Mouse (Mus musculus): ENCODE data around the gene Dcakd. TPM values are rescaled to one million over a fixed set of nuclear protein-coding genes. Genes with fewer than 3 reads are reported as not detected.

The Dcakd gene
- total RNA-seq, 1 experiment: 43.7 TPM

- Histone ChIP-seq H3K36me3 (ENCODE audit: control insufficient read depth, insufficient read depth, low read length, poor library complexity, severe bottlenecking) (peaks cover 3% of the 10 kb centered on the region), H3K9me3 (ENCODE audit: control insufficient read depth, insufficient read depth, low read depth, low read length) (no peaks in the 10 kb centered on the region), H3K4me3 (ENCODE audit: insufficient read depth in 1 of 2, low read depth in 1 of 2, low read length in 2 of 2, poor library complexity in 1 of 2, severe bottlenecking in 1 of 2) (no peak overlapping the region), H3K27ac (ENCODE audit: insufficient read depth, low read depth, low read length, poor library complexity, severe bottlenecking) (no peak overlapping the region), H3K9ac (ENCODE audit: insufficient read depth, low read depth, low read length, poor library complexity, severe bottlenecking) (no peak overlapping the region; the same call in 1 of the 2 replicates), H3K4me1 (ENCODE audit: control insufficient read depth in 2 of 2, insufficient read depth in 2 of 2, low read length in 2 of 2, poor library complexity in 1 of 2) (peaks cover 0 to 3% of the 10 kb centered on the region in 2 experiments; a peak in 2 of 4 replicates)
- DNase-seq (ENCODE audit: low read depth, low spot score): no peak
- in situ Hi-C loops (cut with MboI; ENCODE audit: low sequenced_read_pairs in 2 of 2, unreplicated experiment in 2 of 2): no loop called here
- TF ChIP-seq HCFC1 (IDR thresholded peaks at IDR 0.05; ENCODE audit: borderline replicate concordance, insufficient read depth, low read length) (no peak), MAFK (IDR thresholded peaks at IDR 0.05; ENCODE audit: insufficient read depth, low read depth, low read length) (no peak), ZC3H11A (IDR thresholded peaks at IDR 0.05; ENCODE audit: borderline replicate concordance, low read depth, low read length) (no peak), CHD2 (IDR thresholded peaks at IDR 0.05; ENCODE audit: low read depth, low read length) (no peak), ZNF384 (IDR thresholded peaks at IDR 0.05; ENCODE audit: low read depth, low read length) (no peak)
Observed at GRCm38 (mm10) chr11:103026901-103027300, 1.2 kb downstream of the Dcakd start.

GRCm38 (mm10) chr11:103023974-103024373 lies 4.2 kb downstream of the Dcakd start:
- H3K27ac ChIP-seq (ENCODE audit: insufficient read depth, low read depth, low read length, poor library complexity, severe bottlenecking): no peak overlapping the region
- no peak for TF ChIP-seq HCFC1 (IDR thresholded peaks at IDR 0.05; ENCODE audit: borderline replicate concordance, insufficient read depth, low read length)
- no peak for TF ChIP-seq MAFK (IDR thresholded peaks at IDR 0.05; ENCODE audit: insufficient read depth, low read depth, low read length)
- no peak for TF ChIP-seq ZNF384 (IDR thresholded peaks at IDR 0.05; ENCODE audit: low read depth, low read length)
- TF ChIP-seq CHD2 (IDR thresholded peaks at IDR 0.05; ENCODE audit: low read depth, low read length): no peak
- no peak for TF ChIP-seq ZC3H11A (IDR thresholded peaks at IDR 0.05; ENCODE audit: borderline replicate concordance, low read depth, low read length)
- no peak overlapping the region for H3K4me3 ChIP-seq (ENCODE audit: insufficient read depth in 1 of 2, low read depth in 1 of 2, low read length in 2 of 2, poor library complexity in 1 of 2, severe bottlenecking in 1 of 2)
- DNase-seq (ENCODE audit: low read depth, low spot score): no peak
- no peaks in the 10 kb centered on the region; a peak in 1 of 4 replicates for H3K4me1 ChIP-seq (ENCODE audit: control insufficient read depth in 2 of 2, insufficient read depth in 2 of 2, low read length in 2 of 2, poor library complexity in 1 of 2)
- H3K9ac ChIP-seq (ENCODE audit: insufficient read depth, low read depth, low read length, poor library complexity, severe bottlenecking): no peak overlapping the region
- H3K9me3 ChIP-seq (ENCODE audit: control insufficient read depth, insufficient read depth, low read depth, low read length): no peaks in the 10 kb centered on the region
- H3K36me3 ChIP-seq (ENCODE audit: control insufficient read depth, insufficient read depth, low read length, poor library complexity, severe bottlenecking): peaks cover 3% of the 10 kb centered on the region
- in situ Hi-C loops (cut with MboI; ENCODE audit: low sequenced_read_pairs in 2 of 2, unreplicated experiment in 2 of 2): no loop called here

- no peak for DNase-seq (ENCODE audit: low read depth, low spot score)
- H3K4me1 ChIP-seq (ENCODE audit: control insufficient read depth in 2 of 2, insufficient read depth in 2 of 2, low read length in 2 of 2, poor library complexity in 1 of 2): peaks cover 0 to 3% of the 10 kb centered on the region in 2 experiments; a peak in 3 of 4 replicates
- no peaks in the 10 kb centered on the region for H3K9me3 ChIP-seq (ENCODE audit: control insufficient read depth, insufficient read depth, low read depth, low read length)
- TF ChIP-seq ZC3H11A (IDR thresholded peaks at IDR 0.05; ENCODE audit: borderline replicate concordance, low read depth, low read length) (no peak), HCFC1 (IDR thresholded peaks at IDR 0.05; ENCODE audit: borderline replicate concordance, insufficient read depth, low read length) (no peak), MAFK (IDR thresholded peaks at IDR 0.05; ENCODE audit: insufficient read depth, low read depth, low read length) (no peak), ZNF384 (IDR thresholded peaks at IDR 0.05; ENCODE audit: low read depth, low read length) (no peak), CHD2 (IDR thresholded peaks at IDR 0.05; ENCODE audit: low read depth, low read length) (no peak)
- in situ Hi-C loops (cut with MboI; ENCODE audit: low sequenced_read_pairs in 2 of 2, unreplicated experiment in 2 of 2): no loop called here
- no peak overlapping the region for H3K27ac ChIP-seq (ENCODE audit: insufficient read depth, low read depth, low read length, poor library complexity, severe bottlenecking)
- H3K4me3 ChIP-seq (ENCODE audit: insufficient read depth in 1 of 2, low read depth in 1 of 2, low read length in 2 of 2, poor library complexity in 1 of 2, severe bottlenecking in 1 of 2): no peak overlapping the region
- no peak overlapping the region for H3K9ac ChIP-seq (ENCODE audit: insufficient read depth, low read depth, low read length, poor library complexity, severe bottlenecking)
- peaks cover 3% of the 10 kb centered on the region for H3K36me3 ChIP-seq (ENCODE audit: control insufficient read depth, insufficient read depth, low read length, poor library complexity, severe bottlenecking)
Observed at GRCm38 (mm10) chr11:103020713-103021335, 7.3 kb downstream of the Dcakd start.

- Histone ChIP-seq H3K27ac (ENCODE audit: insufficient read depth, low read depth, low read length, poor library complexity, severe bottlenecking) (no peak overlapping the region), H3K9ac (ENCODE audit: insufficient read depth, low read depth, low read length, poor library complexity, severe bottlenecking) (no peak overlapping the region), H3K9me3 (ENCODE audit: control insufficient read depth, insufficient read depth, low read depth, low read length) (no peaks in the 10 kb centered on the region), H3K4me3 (ENCODE audit: insufficient read depth in 1 of 2, low read depth in 1 of 2, low read length in 2 of 2, poor library complexity in 1 of 2, severe bottlenecking in 1 of 2) (no peak overlapping the region), H3K36me3 (ENCODE audit: control insufficient read depth, insufficient read depth, low read length, poor library complexity, severe bottlenecking) (peaks cover 8% of the 10 kb centered on the region), H3K4me1 (ENCODE audit: control insufficient read depth in 2 of 2, insufficient read depth in 2 of 2, low read length in 2 of 2, poor library complexity in 1 of 2) (peaks cover 0 to 7% of the 10 kb centered on the region in 2 experiments; a peak in 3 of 4 replicates)
- TF ChIP-seq HCFC1 (IDR thresholded peaks at IDR 0.05; ENCODE audit: borderline replicate concordance, insufficient read depth, low read length) (no peak), ZC3H11A (IDR thresholded peaks at IDR 0.05; ENCODE audit: borderline replicate concordance, low read depth, low read length) (no peak), ZNF384 (IDR thresholded peaks at IDR 0.05; ENCODE audit: low read depth, low read length) (no peak), CHD2 (IDR thresholded peaks at IDR 0.05; ENCODE audit: low read depth, low read length) (no peak), MAFK (IDR thresholded peaks at IDR 0.05; ENCODE audit: insufficient read depth, low read depth, low read length) (no peak)
- in situ Hi-C loops (cut with MboI; ENCODE audit: low sequenced_read_pairs in 2 of 2, unreplicated experiment in 2 of 2): no loop called here
- DNase-seq (ENCODE audit: low read depth, low spot score): no peak
Observed at GRCm38 (mm10) chr11:103019325-103019724, 8.8 kb downstream of the Dcakd start.

Measured in ES-E14 (cell line).